Mouse (Mus musculus) intestine, embryonic 16.5 days (tissue): Measurements from ENCODE around the gene Cyfip2. TPM values are rescaled to one million over a fixed set of nuclear protein-coding genes. Genes with fewer than 3 reads are reported as not detected.

Experiments used
- ATAC-seq: fragments of 200-750 bp; cut with Nextera tagmentation; 2 replicates; pipeline ENCODE4 v1.8.0; 2017; ENCODE audit warnings: moderate TSS enrichment, moderate library complexity
- H3K27ac ChIP-seq: fragments of 300-500 bp; sonication (generic); 2 replicates; pipeline ENCODE4 v1.5.1; 2014; ENCODE audit warnings: mild to moderate bottlenecking, low read length
- H3K27me3 ChIP-seq: fragments of 300-500 bp; sonication (generic); replicated peaks from 2 replicates; pipeline ENCODE4 v1.6.1; 2014; ENCODE audit warnings: low read length, control low read depth, mixed read lengths; ENCODE audit not compliant: control insufficient read depth, insufficient read depth
- H3K36me3 ChIP-seq: fragments of 300-500 bp; sonication (generic); 2 replicates; pipeline ENCODE4 v1.6.1; 2014; ENCODE audit warnings: low read length, control low read depth; ENCODE audit not compliant: control insufficient read depth, insufficient read depth
- H3K4me1 ChIP-seq: fragments of 300-500 bp; sonication (generic); 2 replicates; pipeline ENCODE4 v1.6.1; 2014; ENCODE audit warnings: low read length, control low read depth, mixed read lengths; ENCODE audit not compliant: control insufficient read depth, insufficient read depth
- H3K4me2 ChIP-seq: fragments of 300-500 bp; sonication (generic); 2 replicates; pipeline ENCODE4 v1.6.1; 2014; ENCODE audit warnings: low read depth, low read length, control low read depth
- H3K4me3 ChIP-seq: fragments of 300-500 bp; sonication (generic); 2 replicates; pipeline ENCODE4 v1.5.1; 2014; ENCODE audit warnings: mild to moderate bottlenecking, low read length
- H3K9ac ChIP-seq: fragments of 300-500 bp; sonication (generic); 2 replicates; pipeline ENCODE4 v1.6.1; 2014; ENCODE audit warnings: low read depth, low read length
- H3K9me3 ChIP-seq: fragments of 300-500 bp; sonication (generic); 2 replicates; pipeline ENCODE4 v1.6.1; 2016; ENCODE audit warnings: low read length, control low read depth; ENCODE audit not compliant: control insufficient read depth
- WGBS: fragments of 180-500 bp; shearing (Covaris S2); extraction: QIAGEN DNeasy Blood & Tissue Kit; methylation state at CpG from one replicate; pipeline ENCODE4 v1.1.7; 2014; 5-methylcytosine and 5-hydroxymethylcytosine counted together
- polyA plus RNA-seq: library from polyadenylated mRNA; unstranded; fragments of >200 nt; fragmentation: Nextera tagmentation; extraction: Ambion mirVana; gene quantifications from 2 replicates; pipeline ENCODE4 v1.2.1, GENCODE M21; 2015

Gene Cyfip2
- polyA plus RNA-seq, 1 experiment from 2014 or later, result 5.7 TPM

DNA sequence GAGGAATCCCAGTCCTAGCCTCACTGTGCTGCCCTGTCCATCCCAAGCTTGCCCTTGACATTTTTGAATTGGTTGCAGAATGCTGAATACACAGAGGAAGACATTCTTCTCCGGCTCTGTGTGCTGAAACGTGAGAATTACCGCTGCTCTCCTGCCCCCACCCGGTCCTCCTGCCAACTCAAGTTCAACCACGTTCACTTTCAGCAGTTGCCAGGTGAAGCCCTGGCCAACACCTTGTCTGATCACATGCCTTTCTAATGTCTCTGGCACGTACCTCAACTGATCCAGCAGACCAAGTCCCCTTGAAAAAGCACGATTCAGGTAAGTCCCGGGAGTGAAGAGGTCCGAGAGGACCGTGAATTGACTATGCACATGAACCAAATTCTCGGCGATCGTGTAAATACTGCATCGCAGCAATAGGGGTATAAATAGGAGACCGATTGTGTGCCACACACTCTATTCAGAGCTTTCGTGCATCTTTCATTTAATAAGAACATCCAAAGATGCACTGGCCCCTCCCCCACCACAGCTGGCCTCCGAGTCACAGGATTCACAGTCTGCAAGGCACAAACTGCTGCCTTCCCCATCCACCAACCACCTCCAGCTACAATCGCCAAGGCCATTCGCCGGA is 3.4 kb downstream of the Cyfip2 start:
- Histone ChIP-seq H3K9me3 (no peaks in the 10 kb centered on the region), H3K9ac (no peak overlapping the region), H3K27me3 (no peaks in the 10 kb centered on the region), H3K4me1 (peaks cover 11% of the 10 kb centered on the region), H3K27ac (no peak overlapping the region), H3K36me3 (no peaks in the 10 kb centered on the region), H3K4me2 (no peak overlapping the region), H3K4me3 (no peak overlapping the region)
- no peak for ATAC-seq
- 80% methylated on average over 20 of the region's 20 CpGs for WGBS

DNA sequence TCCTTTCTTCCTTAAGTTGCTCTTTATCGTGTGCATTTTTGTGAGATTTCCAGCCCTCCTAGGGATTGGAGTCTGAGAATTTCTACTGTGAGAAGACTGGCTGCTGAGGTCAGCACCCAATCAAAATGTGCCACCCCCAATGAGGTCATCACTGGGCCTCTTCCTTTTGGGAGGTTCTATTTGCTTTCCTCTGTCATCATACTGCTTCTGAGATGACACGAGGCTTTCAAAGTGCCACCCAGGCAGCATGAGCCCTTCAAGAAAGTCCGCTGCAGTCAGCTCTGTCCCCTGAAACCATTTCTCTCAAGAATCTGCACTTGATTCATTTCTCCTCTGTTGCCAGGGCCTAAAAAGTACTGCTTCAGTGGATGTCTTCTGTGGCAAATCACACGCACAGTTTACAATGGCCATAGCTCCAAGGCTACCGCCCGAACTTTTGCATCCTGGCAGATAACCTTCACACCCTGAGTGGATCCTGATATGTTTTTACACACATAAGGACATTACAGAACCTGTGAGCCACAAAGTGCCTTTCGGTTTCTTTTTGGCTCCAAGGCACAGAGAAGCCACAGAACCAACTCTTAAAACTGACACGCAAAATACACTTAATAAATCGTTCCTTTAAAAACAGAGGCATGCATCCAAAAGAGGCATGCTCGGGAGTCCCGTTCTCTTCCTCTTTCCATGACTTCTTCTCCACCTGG is 4.2 kb downstream of the Cyfip2 start:
- no peak overlapping the region for H3K27ac ChIP-seq
- no peaks in the 10 kb centered on the region for H3K9me3 ChIP-seq
- H3K27me3 ChIP-seq, result no peaks in the 10 kb centered on the region
- WGBS, result 82% methylated on average over 11 of the region's 11 CpGs
- H3K4me2 ChIP-seq, result no peak overlapping the region
- peaks cover 11% of the 10 kb centered on the region for H3K4me1 ChIP-seq
- H3K9ac ChIP-seq, result no peak overlapping the region
- no peak overlapping the region for H3K4me3 ChIP-seq
- no peaks in the 10 kb centered on the region for H3K36me3 ChIP-seq
- no peak for ATAC-seq

- Histone ChIP-seq H3K4me3 (no peak overlapping the region), H3K27me3 (no peaks in the 10 kb centered on the region), H3K36me3 (no peaks in the 10 kb centered on the region), H3K4me1 (peaks cover 10% of the 10 kb centered on the region), H3K9me3 (no peaks in the 10 kb centered on the region), H3K4me2 (no peak overlapping the region), H3K9ac (no peak overlapping the region), H3K27ac (no peak overlapping the region)
- 83% methylated on average over 7 of the region's 7 CpGs for WGBS
- no peak for ATAC-seq
These were observed 4.9 kb downstream of the Cyfip2 start for GRCm38 (mm10) chr11:46307768-46308167.

DNA sequence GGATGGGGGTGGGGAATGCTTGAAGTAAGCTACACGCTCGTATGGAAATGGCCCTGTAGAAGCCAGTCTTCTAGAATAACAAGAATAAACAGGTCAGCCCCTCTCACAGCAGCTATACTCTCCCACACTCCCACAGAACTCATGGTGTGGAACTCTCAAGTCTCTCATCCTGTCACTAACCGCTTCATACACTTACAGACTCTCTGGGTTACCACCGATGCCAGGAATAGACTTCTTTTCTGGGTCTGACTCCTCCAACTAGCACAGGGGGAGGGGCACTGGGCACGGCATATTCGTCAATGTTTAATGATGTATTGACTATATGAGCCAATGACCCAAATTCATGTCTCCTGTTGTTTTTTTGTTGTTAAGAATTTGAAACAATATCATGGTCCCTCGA is 5.9 kb downstream of the Cyfip2 start:
- Histone ChIP-seq H3K9ac (no peak overlapping the region), H3K4me2 (no peak overlapping the region), H3K9me3 (no peaks in the 10 kb centered on the region), H3K4me3 (no peak overlapping the region), H3K27ac (no peak overlapping the region), H3K4me1 (peaks cover 5% of the 10 kb centered on the region), H3K27me3 (no peaks in the 10 kb centered on the region), H3K36me3 (no peaks in the 10 kb centered on the region)
- WGBS, result 84% methylated on average over 7 of the region's 7 CpGs
- ATAC-seq, result no peak

GRCm38 (mm10) chr11:46305881-46306520 is 6.7 kb downstream of the Cyfip2 start:
- H3K4me1 ChIP-seq, result no peaks in the 10 kb centered on the region
- H3K27ac ChIP-seq, result no peak overlapping the region
- no peak for ATAC-seq
- no peaks in the 10 kb centered on the region for H3K27me3 ChIP-seq
- no peaks in the 10 kb centered on the region for H3K9me3 ChIP-seq
- no peak overlapping the region for H3K4me2 ChIP-seq
- WGBS, result 75% methylated on average over 9 of the region's 9 CpGs
- H3K4me3 ChIP-seq, result no peak overlapping the region
- H3K9ac ChIP-seq, result no peak overlapping the region
- no peaks in the 10 kb centered on the region for H3K36me3 ChIP-seq

GRCm38 (mm10) chr11:46304864-46305710 is 7.6 kb downstream of the Cyfip2 start:
- H3K4me3 ChIP-seq, result no peak overlapping the region
- H3K27ac ChIP-seq, result no peak overlapping the region
- no peaks in the 10 kb centered on the region for H3K27me3 ChIP-seq
- H3K9ac ChIP-seq, result no peak overlapping the region
- H3K36me3 ChIP-seq, result no peaks in the 10 kb centered on the region
- ATAC-seq, result peak; percentile 70; the same call in 1 of the 2 replicates
- no peaks in the 10 kb centered on the region for H3K9me3 ChIP-seq
- 83% methylated on average over 9 of the region's 9 CpGs for WGBS
- no peaks in the 10 kb centered on the region for H3K4me1 ChIP-seq
- no peak overlapping the region for H3K4me2 ChIP-seq

- no peak overlapping the region for H3K4me3 ChIP-seq
- no peak overlapping the region for H3K4me2 ChIP-seq
- no peak for ATAC-seq
- H3K4me1 ChIP-seq, result no peaks in the 10 kb centered on the region
- no peak overlapping the region for H3K9ac ChIP-seq
- H3K36me3 ChIP-seq, result no peaks in the 10 kb centered on the region
- no peak overlapping the region for H3K27ac ChIP-seq
- H3K27me3 ChIP-seq, result no peaks in the 10 kb centered on the region
- 76% methylated on average over 10 of the region's 10 CpGs for WGBS
- no peaks in the 10 kb centered on the region for H3K9me3 ChIP-seq
These were observed 8.6 kb downstream of the Cyfip2 start for GRCm38 (mm10) chr11:46304093-46304492.

DNA sequence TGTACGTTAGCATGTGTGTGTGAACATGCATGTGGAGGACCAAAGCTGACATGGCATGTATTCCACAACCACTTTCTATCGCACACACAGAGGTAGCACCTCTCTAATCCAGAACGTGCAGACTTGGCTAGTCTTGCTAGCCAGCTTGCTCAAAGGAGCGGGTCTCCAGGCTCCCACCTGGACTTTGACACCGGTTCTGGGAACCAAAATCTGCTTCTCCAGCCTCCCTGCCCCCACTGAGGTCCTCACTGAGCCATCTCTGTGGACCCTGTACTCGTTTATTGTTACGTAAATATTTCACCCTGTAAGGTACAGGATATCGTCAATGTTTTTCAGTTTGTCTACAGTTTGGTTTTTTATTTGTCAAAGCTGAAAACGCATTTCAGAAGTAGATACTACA is 10.2 kb downstream of the Cyfip2 start:
- 77% methylated on average over 9 of the region's 9 CpGs for WGBS
- Histone ChIP-seq H3K27me3 (no peaks in the 10 kb centered on the region), H3K4me1 (peaks cover 3% of the 10 kb centered on the region; the same call in 1 of the 2 replicates)

More for the DNA sequence above, 10.2 kb downstream of the Cyfip2 start:
- no peak overlapping the region for H3K4me2 ChIP-seq
- H3K4me3 ChIP-seq, result no peak overlapping the region
- no peak overlapping the region for H3K27ac ChIP-seq
- no peaks in the 10 kb centered on the region for H3K9me3 ChIP-seq
- no peak overlapping the region for H3K9ac ChIP-seq
- no peaks in the 10 kb centered on the region for H3K36me3 ChIP-seq
- no peak for ATAC-seq
